Mouse (Mus musculus) forebrain, postnatal 0 days (tissue): ENCODE data around the gene Pcnx3. TPM values are rescaled to one million over a fixed set of nuclear protein-coding genes. Genes with fewer than 3 reads are reported as not detected.

ENCODE experiments used
- ATAC-seq: fragments of 200-750 bp; cut with Nextera tagmentation; 2 replicates; pipeline ENCODE4 v1.8.0; 2017; ENCODE audit warnings: mild to moderate bottlenecking, moderate library complexity
- DNase-seq: peaks from one replicate; pipeline ENCODE4 v3.0.0-alpha.2; 2015
- H3K27ac ChIP-seq: fragments of 300-500 bp; sonication (generic); 2 replicates; pipeline ENCODE4 v1.5.1; 2014; ENCODE audit warnings: low read depth, mild to moderate bottlenecking, antibody characterized with exemption, low read length, moderate library complexity, mixed read lengths
- H3K27me3 ChIP-seq: fragments of 300-500 bp; sonication (generic); 2 replicates; pipeline ENCODE4 v1.6.1; 2014; ENCODE audit warnings: mild to moderate bottlenecking, low read length, mixed read lengths; ENCODE audit not compliant: insufficient read depth
- H3K36me3 ChIP-seq: fragments of 300-500 bp; sonication (generic); 2 replicates; pipeline ENCODE4 v1.6.1; 2014; ENCODE audit warnings: mild to moderate bottlenecking, moderate library complexity; ENCODE audit not compliant: insufficient read depth
- H3K4me1 ChIP-seq: fragments of 300-500 bp; sonication (generic); 2 replicates; pipeline ENCODE4 v1.6.1; 2014; ENCODE audit warnings: antibody characterized with exemption; ENCODE audit not compliant: insufficient read depth
- H3K4me2 ChIP-seq: fragments of 300-500 bp; sonication (generic); 2 replicates; pipeline ENCODE4 v1.6.1; 2014; ENCODE audit warnings: low read depth, mild to moderate bottlenecking, moderate library complexity
- H3K4me3 ChIP-seq: fragments of 300-500 bp; sonication (generic); 2 replicates; pipeline ENCODE4 v1.5.1; 2014; ENCODE audit warnings: low read depth, low read length, mixed read lengths
- H3K9ac ChIP-seq: fragments of 300-500 bp; sonication (generic); 2 replicates; pipeline ENCODE4 v1.6.1; 2014; ENCODE audit warnings: mild to moderate bottlenecking
- H3K9me3 ChIP-seq: fragments of 300-500 bp; sonication (generic); 2 replicates; pipeline ENCODE4 v1.6.1; 2016; ENCODE audit warnings: low read length
- CTCF ChIP-seq: sonication (generic); IDR thresholded peaks from 2 replicates; pipeline ENCODE4 v1.5.1; 2016; ENCODE audit warnings: antibody characterized with exemption, control low read depth, low read depth
- WGBS: fragments of 180-500 bp; shearing (Covaris S2); extraction: QIAGEN DNeasy Blood & Tissue Kit; methylation state at CpG from one replicate; pipeline ENCODE4 v1.1.7; 2014; 5-methylcytosine and 5-hydroxymethylcytosine counted together
- polyA plus RNA-seq: library from polyadenylated mRNA; unstranded; fragments of >200 nt; fragmentation: Nextera tagmentation; extraction: Ambion mirVana; gene quantifications from 2 replicates; pipeline ENCODE4 v1.2.1, GENCODE M21; 2015
- total RNA-seq: library from RNA; depleted of rRNA; stranded (reverse); fragments of >200 nt; gene quantifications from 2 replicates; pipeline ENCODE4 v1.2.3, GENCODE M21; 2014

Pcnx3 gene
- total and polyA plus RNA-seq, 2 experiments from 2014 or later: 17.2 to 67.1 TPM

GRCm38 (mm10) chr19:5695849-5696462 lies 7.2 kb upstream of the Pcnx3 start:
- no peaks in the 10 kb centered on the region for H3K27me3 ChIP-seq
- peak overlapping the region; percentile 31 for H3K4me3 ChIP-seq
- no peaks in the 10 kb centered on the region for H3K9me3 ChIP-seq
- peak; percentile 45 for DNase-seq
- 9% methylated on average over 41 of the region's 41 CpGs for WGBS
- ATAC-seq: peak; percentile 71
- H3K4me2 ChIP-seq: peak overlapping the region; percentile 44
- H3K9ac ChIP-seq: peak overlapping the region; percentile 25; the same call in 1 of the 2 replicates
- H3K4me1 ChIP-seq: no peaks in the 10 kb centered on the region
- peaks cover 59% of the 10 kb centered on the region for H3K36me3 ChIP-seq
- TF ChIP-seq CTCF: no peak
- no peak overlapping the region for H3K27ac ChIP-seq

GRCm38 (mm10) chr19:5693801-5694200 lies 5.1 kb upstream of the Pcnx3 start:
- Histone ChIP-seq H3K27ac (no peak overlapping the region), H3K27me3 (no peaks in the 10 kb centered on the region), H3K9ac (no peak overlapping the region), H3K4me1 (peaks cover 11% of the 10 kb centered on the region; the same call in 1 of the 2 replicates), H3K9me3 (no peaks in the 10 kb centered on the region), H3K4me3 (no peak overlapping the region), H3K36me3 (peaks cover 40% of the 10 kb centered on the region), H3K4me2 (no peak overlapping the region)
- DNase-seq (no peak), ATAC-seq (no peak)
- TF ChIP-seq CTCF: no peak
- 86% methylated on average over 6 of the region's 6 CpGs for WGBS

- Histone ChIP-seq H3K27me3 (no peaks in the 10 kb centered on the region), H3K4me2 (no peak overlapping the region), H3K4me3 (no peak overlapping the region), H3K36me3 (peaks cover 32% of the 10 kb centered on the region), H3K4me1 (peaks cover 12% of the 10 kb centered on the region; the same call in 1 of the 2 replicates), H3K27ac (no peak overlapping the region), H3K9ac (no peak overlapping the region), H3K9me3 (no peaks in the 10 kb centered on the region)
- no peak for TF ChIP-seq CTCF
- DNase-seq (no peak), ATAC-seq (no peak)
- WGBS: 68% methylated on average over 10 of the region's 10 CpGs
These were observed 4.2 kb upstream of the Pcnx3 start for GRCm38 (mm10) chr19:5692913-5693396.

GRCm38 (mm10) chr19:5692086-5692912 lies 3.6 kb upstream of the Pcnx3 start:
- Histone ChIP-seq H3K27me3 (no peaks in the 10 kb centered on the region), H3K4me1 (peaks cover 17% of the 10 kb centered on the region), H3K4me3 (no peak overlapping the region), H3K9me3 (no peaks in the 10 kb centered on the region), H3K36me3 (peaks cover 25% of the 10 kb centered on the region), H3K4me2 (peak overlapping the region; percentile 97; the same call in 1 of the 2 replicates), H3K27ac (peak overlapping the region; percentile 62), H3K9ac (peak overlapping the region; percentile 31; the same call in 1 of the 2 replicates)
- no peak for DNase-seq
- 67% methylated on average over 10 of the region's 10 CpGs for WGBS
- TF ChIP-seq CTCF: no peak
- no peak for ATAC-seq

- peak overlapping the region; percentile 97 for H3K4me2 ChIP-seq
- no peak for DNase-seq
- H3K4me3 ChIP-seq: no peak overlapping the region
- H3K4me1 ChIP-seq: peaks cover 17% of the 10 kb centered on the region
- H3K9ac ChIP-seq: 0 out of 2 replicates have a peak overlapping the region, but pooled peaks have one; percentile 31
- peaks cover 18% of the 10 kb centered on the region; the same call in 1 of the 2 replicates for H3K36me3 ChIP-seq
- peak overlapping the region; percentile 21; the same call in 1 of the 2 replicates for H3K27ac ChIP-seq
- no peaks in the 10 kb centered on the region for H3K27me3 ChIP-seq
- no peaks in the 10 kb centered on the region for H3K9me3 ChIP-seq
- no peak for ATAC-seq
- TF ChIP-seq CTCF: no peak
- WGBS: 87% methylated on average over 5 of the region's 5 CpGs
These were observed 2.9 kb upstream of the Pcnx3 start for GRCm38 (mm10) chr19:5691601-5692000.

GRCm38 (mm10) chr19:5690343-5690735 lies 1.6 kb upstream of the Pcnx3 start:
- no peak for TF ChIP-seq CTCF
- H3K4me2 ChIP-seq: peak overlapping the region; percentile 97
- H3K4me1 ChIP-seq: peaks cover 17% of the 10 kb centered on the region
- 72% methylated on average over 15 of the region's 15 CpGs for WGBS
- H3K9me3 ChIP-seq: no peaks in the 10 kb centered on the region
- H3K27ac ChIP-seq: no peak overlapping the region
- H3K4me3 ChIP-seq: peak overlapping the region; percentile 69
- peak overlapping the region; percentile 68 for H3K9ac ChIP-seq
- no peaks in the 10 kb centered on the region for H3K27me3 ChIP-seq
- ATAC-seq (no peak), DNase-seq (no peak)
- peaks cover 23% of the 10 kb centered on the region for H3K36me3 ChIP-seq
